Mouse (Mus musculus) left cerebral cortex, postnatal 10 days (tissue): ENCODE results near the gene Mmel1. TPM values are rescaled to one million over a fixed set of nuclear protein-coding genes. Genes with fewer than 3 reads are reported as not detected.

ENCODE experiments used
- DNase-seq, 2 experiments: peaks; one replicate each; pipeline ENCODE4 v3.0.0; 2021 to 2022; ENCODE audit warnings: low spot score in 2 of 2, mixed read lengths in 1 of 2; ENCODE audit errors: extremely low spot score in 1 of 2
- intact Hi-C: fragments of 180-260 bp; cut with DNase I; formaldehyde crosslinking; loops from one replicate; pipeline ENCODE4 v1.15.1; 2025
- total RNA-seq, 2 experiments: library from RNA; stranded (reverse); gene quantifications; 2 replicates each; pipeline ENCODE4 v1.2.3; 2021

Mmel1 gene
- total RNA-seq, 2 experiments from 2014 or later = 0.22 to 0.51 TPM

DNA sequence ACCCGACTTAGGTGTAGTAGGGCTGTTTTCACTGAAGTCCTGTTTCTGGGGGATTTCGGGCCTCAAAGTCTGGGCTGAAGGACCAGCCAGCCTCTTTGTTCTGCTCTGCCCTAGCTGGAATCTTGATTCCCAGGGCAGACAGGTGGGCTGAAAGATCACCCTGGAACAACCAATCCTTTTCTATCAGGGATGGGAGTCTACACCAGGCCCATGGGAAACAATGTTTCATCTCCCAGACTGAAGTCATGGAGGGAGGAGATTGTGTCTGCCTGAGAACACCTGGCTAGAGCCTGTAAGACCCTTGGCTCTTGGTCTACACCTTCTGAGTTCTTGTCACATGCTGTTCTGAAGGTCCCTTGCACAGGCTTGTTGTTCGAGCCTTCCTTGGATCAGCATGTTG, 10.8 kb upstream of the Mmel1 start:
- intact Hi-C loops = no loop called here
- no peak for DNase-seq

DNA sequence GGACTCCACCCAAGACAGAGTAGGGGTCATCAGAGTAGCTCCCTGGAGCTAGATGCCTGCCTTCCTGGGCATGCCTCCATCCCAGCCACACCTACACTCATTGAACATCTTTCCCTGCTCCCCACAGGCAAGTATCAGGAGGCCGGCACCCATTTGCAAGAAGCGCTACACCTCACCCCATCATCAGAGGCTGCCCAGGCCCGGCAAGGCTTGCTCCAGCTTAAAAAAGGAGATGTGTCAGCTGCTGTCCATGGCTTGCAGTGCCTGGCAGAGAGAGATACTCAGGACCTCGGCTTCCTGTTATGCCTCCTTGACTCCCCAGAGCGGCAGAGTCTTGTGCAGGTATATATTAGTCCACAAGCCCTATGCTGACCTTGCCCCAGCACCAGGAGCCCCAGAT, 7.4 kb upstream of the Mmel1 start:
- DNase-seq = no peak
- intact Hi-C loops = no loop called here

DNA sequence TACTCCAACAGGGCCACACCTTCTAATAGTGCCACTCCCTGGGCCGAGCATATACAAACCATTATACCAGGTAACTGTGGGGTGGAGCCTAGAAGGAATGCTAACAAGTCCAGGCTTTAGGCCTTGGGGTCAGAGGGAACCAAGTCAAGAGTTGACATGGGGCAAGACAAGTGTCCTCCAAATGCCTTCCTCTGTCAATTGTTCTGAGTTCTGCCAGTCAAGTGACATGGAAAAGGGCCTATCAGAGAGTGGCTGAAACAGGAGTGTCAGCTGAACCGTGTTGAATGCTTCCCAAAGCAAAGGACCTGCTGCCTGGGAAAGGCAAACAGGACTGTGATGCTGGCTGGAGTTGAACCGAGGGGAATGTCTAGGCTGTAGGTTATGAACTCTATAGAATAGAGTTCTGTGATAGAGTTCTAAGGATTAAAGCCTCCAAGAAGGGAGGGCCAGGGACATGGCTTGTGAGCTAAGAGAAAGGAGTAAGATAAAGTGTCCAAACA, 5.9 kb upstream of the Mmel1 start:
- intact Hi-C loops = no loop called here
- no peak for DNase-seq

DNA sequence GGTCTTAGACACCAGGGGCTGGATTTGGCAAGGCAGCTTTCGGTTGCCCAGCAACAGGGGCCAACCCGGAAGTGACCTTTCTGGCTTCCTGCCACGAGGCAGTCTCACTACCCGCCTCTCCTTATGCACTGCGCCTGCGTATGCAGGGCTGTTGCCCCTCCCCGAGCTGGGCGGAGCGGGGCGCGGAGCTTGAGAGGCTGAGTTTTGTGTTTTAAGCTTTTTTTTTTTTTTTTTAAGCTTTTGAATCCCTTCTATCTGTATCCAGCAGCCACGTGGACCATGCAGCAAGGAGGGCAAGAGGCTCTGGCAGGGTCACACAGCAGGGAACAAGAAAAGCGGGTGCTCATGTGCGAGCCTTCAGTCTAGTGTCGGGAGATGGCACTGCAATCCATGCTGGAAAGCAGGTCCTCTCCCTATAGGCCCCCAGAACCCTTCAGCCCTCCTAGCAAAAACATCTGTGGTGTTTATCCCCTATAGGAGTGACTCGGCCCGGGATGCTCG, 5.1 kb upstream of the Mmel1 start:
- DNase-seq = peak; percentile 90 to 96
- intact Hi-C loops = no loop called here

DNA sequence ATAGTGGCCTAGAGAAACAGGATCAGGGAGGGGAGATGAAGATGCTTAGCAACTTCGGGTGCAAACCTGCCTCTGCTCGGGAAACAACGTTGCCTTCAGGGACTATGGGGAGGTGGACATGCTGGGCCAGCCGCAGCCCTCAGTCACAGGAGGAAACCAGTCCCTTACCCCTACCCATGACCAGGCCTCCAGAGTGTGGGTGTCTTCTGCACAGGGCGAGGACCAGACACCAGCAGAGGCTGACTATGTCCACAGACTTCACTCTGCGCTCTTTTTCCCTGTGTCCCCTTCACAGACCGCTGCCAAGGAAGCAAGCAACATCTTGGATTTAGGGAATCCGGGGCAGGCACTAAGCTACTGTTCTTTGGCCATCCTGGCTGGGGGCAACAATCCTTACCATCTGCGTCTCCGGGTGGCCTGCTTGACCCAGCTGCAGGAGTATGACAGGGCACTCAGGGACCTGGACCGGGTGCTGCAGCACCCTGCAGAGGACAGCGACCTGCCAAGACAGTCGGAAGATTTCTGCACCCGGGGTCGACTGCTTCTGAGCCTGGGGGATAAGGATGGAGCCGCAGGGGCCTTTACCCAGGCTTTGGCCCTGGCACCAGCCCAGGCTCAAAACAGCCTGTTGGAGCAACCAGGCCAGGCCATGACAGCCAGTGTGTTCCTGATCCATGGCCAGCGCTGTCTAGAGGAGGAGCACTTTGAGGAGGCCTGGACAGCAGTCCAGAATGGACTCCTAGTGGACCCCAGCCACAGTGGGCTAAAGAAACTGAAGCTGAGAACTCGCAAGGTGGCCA, 4.2 kb upstream of the Mmel1 start:
- DNase-seq = peak in 1 of 2 experiments; percentile 46

DNA sequence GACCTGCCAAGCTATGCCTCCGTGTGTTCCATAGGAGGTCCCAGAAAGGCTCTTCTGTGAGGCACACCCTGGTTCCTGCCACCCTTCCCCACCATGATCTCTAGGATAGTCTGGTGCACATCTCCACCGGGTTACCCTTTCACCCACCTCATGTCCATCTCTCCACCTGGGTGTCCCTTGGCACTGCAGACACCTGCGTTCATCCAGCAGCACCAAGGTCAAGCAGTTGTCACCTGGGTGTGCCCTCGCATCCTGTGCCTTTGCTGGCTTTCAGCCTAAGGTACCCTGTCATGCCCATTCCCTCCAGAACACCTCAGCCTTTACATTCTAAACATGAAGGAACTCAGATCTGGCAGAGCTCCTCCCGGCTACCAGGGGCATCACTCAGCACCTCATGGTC, 3.0 kb upstream of the Mmel1 start:
- intact Hi-C loops = no loop called here
- no peak for DNase-seq

More for the DNA sequence above, 4.2 kb upstream of the Mmel1 start:
- intact Hi-C loops = no loop called here

DNA sequence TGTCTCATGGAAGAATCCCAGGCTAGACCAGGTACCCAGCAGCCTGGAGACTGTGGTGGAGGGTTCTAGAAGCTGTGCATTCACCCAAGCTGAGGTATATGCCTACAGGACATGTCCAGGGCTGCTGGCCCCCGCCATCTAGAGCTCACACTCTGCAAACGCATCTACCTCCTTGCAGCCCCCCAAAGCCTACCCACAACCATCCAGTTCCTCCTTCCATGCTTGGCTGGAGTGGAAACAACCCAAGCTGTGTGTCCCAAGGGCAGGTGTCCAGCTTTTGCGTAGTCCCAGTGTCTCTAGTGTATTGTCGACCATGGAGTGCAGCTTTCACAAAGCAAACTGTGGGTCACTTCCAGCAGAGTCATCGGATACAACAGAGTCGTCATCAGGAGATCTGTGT, 2.1 kb upstream of the Mmel1 start:
- intact Hi-C loops = no loop called here
- DNase-seq = no peak

DNA sequence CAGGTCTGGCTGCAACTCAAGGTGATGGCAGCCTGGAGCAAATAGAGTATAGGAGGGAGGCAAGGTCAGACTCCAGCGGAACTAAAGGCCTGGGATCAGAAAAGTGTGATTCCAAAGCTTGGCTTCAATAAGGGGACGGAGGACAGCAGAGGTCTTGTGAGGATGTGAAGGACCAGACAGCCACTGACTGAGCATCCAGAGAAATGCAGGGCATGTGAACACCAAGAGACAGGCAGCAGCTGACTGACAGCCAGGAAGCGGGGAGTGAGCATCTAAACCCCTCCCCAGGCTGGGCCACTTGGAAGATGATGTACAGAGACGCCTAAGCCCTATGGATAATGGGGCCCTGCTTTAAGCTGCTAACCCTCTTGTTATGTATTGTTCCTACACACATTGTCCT, 1.3 kb downstream of the Mmel1 start:
- intact Hi-C loops = no loop called here
- DNase-seq = no peak

DNA sequence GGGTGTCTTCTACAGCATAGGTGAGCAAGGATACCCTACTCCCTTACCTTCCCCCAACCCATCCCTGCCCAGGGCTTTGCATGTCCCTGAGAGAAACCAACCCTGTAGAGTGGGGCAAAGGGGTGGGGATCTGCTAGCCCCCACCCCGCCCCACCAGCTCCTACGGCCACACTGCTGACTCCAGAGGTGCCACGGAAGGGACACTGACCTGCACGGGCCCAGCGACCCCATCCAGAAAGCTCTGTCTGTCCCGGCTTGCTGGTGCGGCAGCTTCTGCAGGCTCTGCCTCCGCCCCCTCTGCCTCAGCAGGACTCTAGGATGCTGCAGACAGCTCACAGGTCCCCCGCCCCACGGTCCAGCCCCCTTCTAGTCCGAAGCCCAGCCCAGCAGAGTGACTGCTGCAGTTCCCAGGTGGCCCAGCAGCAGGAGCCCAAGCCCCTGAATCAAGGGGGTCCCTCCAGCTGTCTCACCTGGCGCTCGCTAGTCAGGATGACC, 2.4 kb downstream of the Mmel1 start:
- peak in 1 of 2 experiments; percentile 42 for DNase-seq
- intact Hi-C loops = no loop called here

DNA sequence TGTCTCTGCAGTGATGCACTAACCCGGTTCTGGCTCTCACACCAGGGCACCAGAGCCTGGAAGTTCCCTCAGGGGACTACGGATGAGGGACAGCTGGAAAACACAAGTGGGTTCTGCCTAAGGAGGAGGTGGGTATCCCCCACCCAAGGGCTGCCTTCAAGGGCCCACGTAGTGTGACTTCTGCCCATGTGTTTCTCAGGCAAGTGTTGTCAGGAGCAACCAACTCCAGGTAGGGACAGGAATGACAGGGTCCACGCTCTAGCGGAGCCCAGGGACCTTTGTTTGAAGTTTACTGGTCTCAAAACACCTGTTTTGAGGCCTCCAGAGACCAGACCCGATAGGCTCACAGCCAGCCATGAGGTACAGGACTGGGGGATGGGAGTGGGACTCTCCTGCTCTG, 3.8 kb downstream of the Mmel1 start:
- intact Hi-C loops = no loop called here
- peak in 1 of 2 experiments; percentile 12 for DNase-seq

DNA sequence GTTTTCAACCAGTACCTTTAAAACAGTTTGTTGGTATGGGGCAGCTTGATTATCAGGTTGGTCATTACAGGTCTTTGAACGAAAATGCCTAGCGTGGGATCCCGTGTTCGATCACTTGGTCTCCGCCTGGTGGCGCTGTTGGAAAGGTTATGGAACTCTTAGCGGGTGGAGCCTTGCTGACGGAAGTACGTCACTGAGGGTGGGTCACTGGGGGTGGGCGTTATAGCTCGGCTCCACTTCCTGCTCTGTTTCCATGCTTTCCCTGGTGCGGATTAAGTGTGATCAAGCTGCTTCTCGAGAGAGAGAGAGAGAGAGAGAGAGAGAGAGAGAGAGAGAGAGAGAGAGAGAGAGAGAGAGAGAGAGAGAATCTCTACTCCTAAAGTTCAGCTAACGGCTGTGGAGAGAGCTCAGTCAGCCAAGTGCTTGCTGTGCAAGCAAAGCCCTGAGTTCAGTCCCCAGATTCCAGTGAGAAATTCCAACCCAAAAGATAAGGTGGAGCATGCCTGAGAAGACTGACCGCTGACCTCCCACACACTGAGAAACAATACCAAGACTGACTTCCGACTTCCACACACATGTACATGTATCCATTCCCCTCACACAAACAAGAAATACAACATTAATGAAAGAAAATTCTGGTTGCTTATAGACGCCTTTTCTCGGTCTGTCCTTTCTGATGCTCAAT, 8.6 kb downstream of the Mmel1 start:
- DNase-seq = peak; percentile 87 to 95
- intact Hi-C loops = loop anchor here (5.0 kb wide), 3 partner anchors 64 to 189 kb away; partner anchors contain the start of genes Hes5, Pank4 and Pex10

DNA sequence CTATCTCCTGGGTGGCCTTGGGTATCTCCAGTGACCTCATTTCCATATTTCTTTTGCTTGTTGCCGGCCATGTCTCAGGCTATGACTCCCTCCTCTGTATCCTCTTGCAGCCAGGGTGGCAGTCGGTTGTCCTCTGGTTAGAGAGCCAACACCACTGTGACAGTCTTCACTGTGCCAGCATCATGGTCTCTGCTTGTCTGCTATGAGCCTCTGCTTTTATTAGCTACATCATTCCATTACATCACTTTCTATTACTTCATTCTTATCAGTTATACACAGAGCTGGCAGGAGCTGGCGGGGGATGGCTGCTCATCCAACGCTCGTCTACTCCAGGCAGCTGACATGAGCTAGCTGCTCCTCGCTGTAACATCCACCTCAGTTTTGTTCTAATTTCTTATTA, 11.3 kb downstream of the Mmel1 start:
- intact Hi-C loops = no loop called here
- DNase-seq = no peak

DNA sequence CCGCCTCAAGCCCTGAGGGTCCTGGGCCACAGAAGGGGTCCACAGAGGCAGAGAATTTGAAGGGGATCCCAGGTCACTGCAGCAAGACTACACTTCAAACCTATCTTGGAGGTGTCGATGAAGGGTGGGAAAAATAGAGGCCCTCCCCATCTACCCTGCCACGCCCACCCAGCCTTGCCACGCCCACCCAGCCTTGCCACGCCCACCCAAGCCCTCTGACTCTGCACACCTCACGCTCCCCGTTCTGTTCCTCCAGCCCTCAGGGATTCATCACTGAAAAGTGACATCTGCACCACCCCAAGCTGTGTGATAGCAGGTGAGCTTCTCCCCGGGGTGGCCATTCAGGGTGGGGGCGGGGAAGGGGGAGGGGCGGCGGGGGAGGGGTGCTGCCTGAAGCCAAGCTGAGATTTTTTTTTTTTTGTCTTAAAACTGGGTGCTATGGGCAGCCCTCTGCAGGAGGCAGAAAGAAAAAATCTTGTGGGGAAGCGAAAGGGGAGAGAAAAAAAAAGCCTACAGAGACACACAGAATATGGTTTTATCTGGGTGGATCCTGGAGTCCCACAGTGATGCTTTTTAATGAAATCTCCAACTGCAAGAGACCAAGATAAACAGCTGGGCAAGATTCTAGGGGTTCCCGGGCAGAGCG, 12.8 kb downstream of the Mmel1 start:
- no peak for DNase-seq
- intact Hi-C loops = no loop called here

DNA sequence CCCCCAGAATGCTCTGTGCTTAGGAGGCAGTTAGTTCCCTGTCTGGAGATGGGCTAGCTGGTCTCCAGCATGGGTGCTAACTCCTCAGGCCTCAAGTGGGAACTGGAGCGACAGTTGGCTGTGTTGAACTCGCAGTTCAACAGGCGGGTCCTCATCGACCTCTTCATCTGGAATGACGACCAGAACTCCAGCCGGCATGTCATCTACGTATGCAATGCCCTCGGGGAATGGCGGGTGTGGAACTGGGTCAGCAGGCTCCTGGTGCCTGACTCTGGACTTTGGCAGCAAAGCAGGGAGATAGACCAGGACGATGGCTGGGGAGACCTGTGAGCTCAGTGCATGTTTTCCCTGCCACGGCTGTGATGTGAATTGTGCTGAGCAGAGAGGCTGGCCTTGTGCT, 16.0 kb downstream of the Mmel1 start:
- intact Hi-C loops = no loop called here
- no peak for DNase-seq

DNA sequence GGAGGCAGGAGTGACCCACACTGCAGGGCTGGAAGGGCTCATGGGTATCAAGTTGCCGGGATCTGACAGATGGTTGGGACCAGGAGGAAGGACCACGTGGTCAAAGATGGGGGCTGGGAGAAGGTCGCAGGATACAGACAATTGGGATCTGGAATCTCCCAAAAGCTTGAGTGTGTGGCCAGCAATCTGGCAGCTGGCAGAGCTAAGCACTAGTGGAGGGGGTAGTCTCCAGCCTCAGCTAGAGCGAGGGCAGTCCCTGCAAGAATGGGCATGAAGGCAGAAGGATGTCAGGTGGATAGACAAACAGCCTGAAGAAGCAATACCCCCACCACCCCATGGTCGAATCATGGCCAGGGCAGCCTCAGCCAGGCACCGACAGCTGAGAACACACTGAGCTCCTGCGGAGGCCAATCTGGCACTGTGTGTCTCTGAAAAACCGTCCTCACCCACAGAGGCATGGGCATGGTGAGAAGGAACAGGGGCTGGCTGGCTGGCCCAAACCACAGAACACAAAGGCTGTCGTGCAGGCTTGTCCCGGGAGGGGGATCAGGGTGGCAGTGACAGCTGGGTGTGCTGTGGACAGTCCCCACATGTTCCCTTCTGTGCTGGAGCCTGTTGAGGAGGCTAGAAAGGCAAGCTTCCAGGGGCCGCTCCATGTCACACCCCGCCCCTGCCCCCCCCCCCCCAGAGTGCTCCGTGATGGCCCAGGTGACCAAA, 17.6 kb downstream of the Mmel1 start:
- DNase-seq = no peak
- intact Hi-C loops = no loop called here

DNA sequence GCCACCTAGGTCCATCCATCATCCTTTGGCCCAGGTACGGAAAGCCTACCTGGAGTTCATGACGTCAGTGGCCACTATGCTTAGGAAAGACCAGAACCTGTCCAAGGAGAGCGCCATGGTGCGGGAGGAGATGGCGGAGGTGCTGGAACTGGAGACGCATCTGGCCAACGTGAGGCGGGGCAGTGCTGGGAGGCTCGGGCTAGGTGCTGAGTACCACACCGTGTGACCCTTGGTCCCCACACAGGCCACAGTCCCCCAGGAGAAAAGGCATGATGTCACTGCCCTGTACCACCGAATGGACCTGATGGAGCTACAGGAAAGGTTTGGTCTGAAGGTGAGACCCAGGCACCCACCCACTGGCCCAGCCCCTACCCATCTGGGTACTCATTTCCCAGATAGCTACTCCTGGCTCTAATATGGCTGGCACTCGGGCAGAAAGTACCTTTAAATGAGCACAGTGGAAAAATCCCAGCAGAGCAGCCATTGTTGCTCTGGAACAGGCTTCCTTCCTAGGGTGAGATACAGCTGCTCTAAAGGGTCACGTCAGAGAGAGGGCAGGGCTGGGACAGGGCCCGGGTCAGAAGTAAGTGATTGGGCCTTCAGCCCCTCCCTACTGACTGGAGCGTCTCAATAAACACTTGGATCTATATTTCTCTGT, 18.3 kb downstream of the Mmel1 start:
- DNase-seq = no peak
- intact Hi-C loops = no loop called here

DNA sequence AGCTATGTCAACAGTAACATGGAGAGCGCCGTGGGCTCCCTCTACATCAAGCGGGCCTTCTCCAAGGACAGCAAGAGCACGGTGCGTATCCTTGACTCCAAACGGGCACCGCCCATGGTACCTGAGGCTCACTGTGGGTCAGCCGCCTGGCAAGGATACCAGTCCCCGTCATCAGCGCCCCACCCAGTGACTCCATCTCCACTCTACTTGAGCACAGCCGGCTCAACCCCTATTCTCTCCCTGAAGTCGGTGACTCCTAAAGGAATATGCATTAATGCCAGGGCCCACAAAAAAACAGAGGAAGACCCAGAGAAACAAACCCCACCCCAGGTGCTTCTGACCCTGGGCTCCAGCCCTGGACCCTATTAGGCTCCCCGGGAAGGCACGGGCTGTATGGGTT, 21.5 kb downstream of the Mmel1 start:
- intact Hi-C loops = no loop called here
- DNase-seq = no peak

DNA sequence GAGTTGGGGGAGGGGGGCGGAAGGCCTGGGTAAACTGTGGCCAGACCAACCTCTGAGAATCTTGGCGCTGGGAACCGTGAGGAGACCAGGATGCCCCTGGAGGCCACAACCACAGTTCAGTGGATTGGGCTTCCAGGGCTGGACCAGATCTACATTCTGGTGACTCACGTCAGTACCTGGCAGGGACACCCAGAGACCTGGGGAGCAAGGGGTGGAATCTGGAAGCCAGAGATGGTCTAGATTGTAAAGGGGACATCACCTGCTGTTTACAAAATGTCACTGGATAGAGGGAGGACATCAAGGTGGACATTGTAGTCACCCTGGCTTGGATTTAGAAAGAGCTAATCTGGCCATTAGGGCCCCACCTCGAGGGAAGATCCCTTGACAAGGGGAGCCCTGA, 26.2 kb downstream of the Mmel1 start:
- no peak for DNase-seq
- intact Hi-C loops = no loop called here
